Mouse (Mus musculus): ENCODE results near the gene Inafm1. TPM values are rescaled to one million over a fixed set of nuclear protein-coding genes. Genes with fewer than 3 reads are reported as not detected.

Inafm1 gene
- polyA plus RNA-seq, 2 experiments = 24.3 to 48.7 TPM

- Histone ChIP-seq H3K27ac (replicated peaks; ENCODE audit: low read depth, low read length) (no peak overlapping the region), H3K4me2 (replicated peaks; ENCODE audit: low read depth, low read length, severe bottlenecking) (no peak overlapping the region), H3K36me3 (ENCODE audit: control insufficient read depth, insufficient read depth, low read length) (no peaks in the 10 kb centered on the region), H3K9ac (ENCODE audit: low read depth, low read length, severe bottlenecking) (no peak overlapping the region), H3K9me3 (ENCODE audit: control insufficient read depth, low read length) (no peaks in the 10 kb centered on the region), H3K27me3 (ENCODE audit: control insufficient read depth, insufficient read depth, low read length) (no peaks in the 10 kb centered on the region), H3K4me3 (replicated peaks; ENCODE audit: low read length) (no peak overlapping the region), H3K4me1 (ENCODE audit: control insufficient read depth, insufficient read depth, low read length) (no peaks in the 10 kb centered on the region)
- TF ChIP-seq POLR2A (IDR thresholded peaks at IDR 0.05; ENCODE audit: borderline replicate concordance, extremely low read depth, insufficient read depth, insufficient read length) = no peak
- ATAC-seq (ENCODE audit: low FRiP score, low read depth) = no peak
- 89% methylated on average over 1 of the region's 1 CpGs for WGBS
- no peak for DNase-seq (ENCODE audit: low spot score)
Measured at GRCm38 (mm10) chr7:16240978-16241303, 32.5 kb downstream of the Inafm1 start.

GRCm38 (mm10) chr7:16240281-16240977 lies 33.0 kb downstream of the Inafm1 start:
- Histone ChIP-seq H3K27ac (replicated peaks; ENCODE audit: low read depth, low read length) (no peak overlapping the region), H3K9me3 (ENCODE audit: control insufficient read depth, low read length) (no peaks in the 10 kb centered on the region), H3K27me3 (ENCODE audit: control insufficient read depth, insufficient read depth, low read length) (no peaks in the 10 kb centered on the region), H3K9ac (ENCODE audit: low read depth, low read length, severe bottlenecking) (no peak overlapping the region), H3K4me3 (replicated peaks; ENCODE audit: low read length) (no peak overlapping the region), H3K4me2 (replicated peaks; ENCODE audit: low read depth, low read length, severe bottlenecking) (no peak overlapping the region), H3K4me1 (ENCODE audit: control insufficient read depth, insufficient read depth, low read length) (no peaks in the 10 kb centered on the region), H3K36me3 (ENCODE audit: control insufficient read depth, insufficient read depth, low read length) (no peaks in the 10 kb centered on the region)
- DNase-seq (ENCODE audit: low spot score) (no peak), ATAC-seq (ENCODE audit: low FRiP score, low read depth) (no peak)
- TF ChIP-seq POLR2A (IDR thresholded peaks at IDR 0.05; ENCODE audit: borderline replicate concordance, extremely low read depth, insufficient read depth, insufficient read length) = no peak
- 74% methylated on average over 7 of the region's 7 CpGs for WGBS

DNA sequence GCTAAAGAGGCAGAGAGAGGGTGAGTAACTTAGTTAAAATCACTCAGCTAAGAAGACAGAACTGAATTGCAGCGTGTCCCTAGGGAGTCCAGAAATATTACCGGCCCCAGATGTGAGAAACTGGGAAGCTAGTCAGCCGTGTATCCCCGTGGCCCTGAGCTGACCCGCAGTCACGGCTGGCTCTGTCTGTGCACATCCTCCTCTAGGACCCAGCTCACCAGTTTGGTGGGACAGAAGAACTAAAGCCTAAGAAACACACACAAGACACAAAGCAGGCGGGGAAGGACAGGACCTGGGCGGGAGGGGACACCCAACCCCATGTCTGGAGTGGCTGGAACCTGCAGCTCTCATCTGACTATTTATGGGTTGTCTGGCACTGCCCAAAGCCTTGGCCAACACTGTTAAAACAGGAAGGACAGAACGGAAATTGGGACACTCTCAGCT lies 33.8 kb downstream of the Inafm1 start:
- DNase-seq (ENCODE audit: low spot score) = no peak
- 51% methylated on average over 9 of the region's 9 CpGs for WGBS
- no peaks in the 10 kb centered on the region for H3K27me3 ChIP-seq (ENCODE audit: control insufficient read depth, insufficient read depth, low read length)
- H3K9ac ChIP-seq (ENCODE audit: low read depth, low read length, severe bottlenecking) = no peak overlapping the region
- no peak for ATAC-seq (ENCODE audit: low FRiP score, low read depth)
- H3K4me2 ChIP-seq (replicated peaks; ENCODE audit: low read depth, low read length, severe bottlenecking) = no peak overlapping the region
- H3K4me3 ChIP-seq (replicated peaks; ENCODE audit: low read length) = no peak overlapping the region
- H3K27ac ChIP-seq (replicated peaks; ENCODE audit: low read depth, low read length) = no peak overlapping the region
- TF ChIP-seq POLR2A (IDR thresholded peaks at IDR 0.05; ENCODE audit: borderline replicate concordance, extremely low read depth, insufficient read depth, insufficient read length) = no peak
- no peaks in the 10 kb centered on the region for H3K9me3 ChIP-seq (ENCODE audit: control insufficient read depth, low read length)
- H3K4me1 ChIP-seq (ENCODE audit: control insufficient read depth, insufficient read depth, low read length) = no peaks in the 10 kb centered on the region
- H3K36me3 ChIP-seq (ENCODE audit: control insufficient read depth, insufficient read depth, low read length) = no peaks in the 10 kb centered on the region

DNA sequence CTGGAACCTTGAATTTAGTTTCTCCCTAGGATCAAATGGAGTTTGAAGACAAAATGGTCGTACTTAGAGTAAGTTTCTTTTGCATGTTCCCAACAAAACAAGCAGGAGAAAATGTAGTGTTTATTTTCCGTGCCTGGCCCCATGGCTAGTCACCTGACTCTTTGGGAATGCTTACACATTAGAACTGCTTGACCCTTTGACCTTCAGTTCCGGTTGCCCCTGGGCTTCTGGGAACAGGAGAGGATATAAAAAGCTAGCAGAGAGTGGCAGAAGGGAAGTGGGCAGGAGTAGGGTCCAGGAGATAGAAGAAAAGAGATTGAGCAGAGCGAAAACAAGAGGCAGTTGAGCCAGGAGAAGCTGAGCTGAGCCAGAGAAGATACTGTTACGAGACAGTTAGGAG lies 43.5 kb downstream of the Inafm1 start:
- DNase-seq (ENCODE audit: low spot score) (no peak), ATAC-seq (ENCODE audit: low FRiP score, low read depth) (no peak)
- Histone ChIP-seq H3K36me3 (ENCODE audit: control insufficient read depth, insufficient read depth, low read length) (no peaks in the 10 kb centered on the region), H3K27me3 (ENCODE audit: control insufficient read depth, insufficient read depth, low read length) (no peaks in the 10 kb centered on the region), H3K4me1 (ENCODE audit: control insufficient read depth, insufficient read depth, low read length) (no peaks in the 10 kb centered on the region), H3K4me3 (replicated peaks; ENCODE audit: low read length) (no peak overlapping the region), H3K9ac (ENCODE audit: low read depth, low read length, severe bottlenecking) (no peak overlapping the region), H3K4me2 (replicated peaks; ENCODE audit: low read depth, low read length, severe bottlenecking) (no peak overlapping the region), H3K27ac (replicated peaks; ENCODE audit: low read depth, low read length) (no peak overlapping the region), H3K9me3 (ENCODE audit: control insufficient read depth, low read length) (no peaks in the 10 kb centered on the region)
- no peak for TF ChIP-seq POLR2A (IDR thresholded peaks at IDR 0.05; ENCODE audit: borderline replicate concordance, extremely low read depth, insufficient read depth, insufficient read length)
- 30% methylated on average over 5 of the region's 5 CpGs for WGBS

Other genes starting within 250 kb of the Inafm1 start
- gene Bicra, start 225.7 kb downstream of the Inafm1 start, polyA plus RNA-seq (2012; rRNA removed) = 20.1 and 26.6 TPM in 2 replicates
- gene Bicra, start 225.7 kb downstream of the Inafm1 start, polyA plus RNA-seq (2014; fragmentation: Nextera tagmentation; extraction: Ambion mirVana) = 8.6 and 10.1 TPM in 2 replicates
- gene Zfp541, start 211.8 kb downstream of the Inafm1 start, polyA plus RNA-seq (2012; rRNA removed) = 0.26 and 0.35 TPM in 2 replicates
- 0.17 TPM in 1 of 2 replicates, not detected in the other for gene Zfp541, start 211.8 kb downstream of the Inafm1 start, polyA plus RNA-seq (2014; fragmentation: Nextera tagmentation; extraction: Ambion mirVana)
- 212 and 247 TPM in 2 replicates for gene Napa, start 175.2 kb downstream of the Inafm1 start, polyA plus RNA-seq (2012; rRNA removed)
- gene Napa, start 175.2 kb downstream of the Inafm1 start, polyA plus RNA-seq (2014; fragmentation: Nextera tagmentation; extraction: Ambion mirVana) = 206 and 217 TPM in 2 replicates
- 38.0 and 43.1 TPM in 2 replicates for gene Kptn, start 153.7 kb downstream of the Inafm1 start, polyA plus RNA-seq (2012; rRNA removed)
- gene Kptn, start 153.7 kb downstream of the Inafm1 start, polyA plus RNA-seq (2014; fragmentation: Nextera tagmentation; extraction: Ambion mirVana) = 28.6 and 33.5 TPM in 2 replicates
- 7.3 and 9.8 TPM in 2 replicates for gene Slc8a2, start 143.8 kb downstream of the Inafm1 start, polyA plus RNA-seq (2012; rRNA removed)
- 0.23 and 0.28 TPM in 2 replicates for gene Slc8a2, start 143.8 kb downstream of the Inafm1 start, polyA plus RNA-seq (2014; fragmentation: Nextera tagmentation; extraction: Ambion mirVana)
- gene Meis3, start 98.5 kb downstream of the Inafm1 start, polyA plus RNA-seq (2012; rRNA removed) = 29.3 and 34.2 TPM in 2 replicates
- gene Meis3, start 98.5 kb downstream of the Inafm1 start, polyA plus RNA-seq (2014; fragmentation: Nextera tagmentation; extraction: Ambion mirVana) = 15.1 and 16.2 TPM in 2 replicates
- 17.0 and 25.9 TPM in 2 replicates for gene Dhx34, start 51.6 kb downstream of the Inafm1 start, polyA plus RNA-seq (2012; rRNA removed)
- gene Dhx34, start 51.6 kb downstream of the Inafm1 start, polyA plus RNA-seq (2014; fragmentation: Nextera tagmentation; extraction: Ambion mirVana) = 8.9 and 9.4 TPM in 2 replicates
- 0.15 and 0.32 TPM in 2 replicates for gene C5ar2, start 29.5 kb downstream of the Inafm1 start, polyA plus RNA-seq (2012; rRNA removed)
- 0.07 TPM in 1 of 2 replicates, not detected in the other for gene C5ar2, start 29.5 kb downstream of the Inafm1 start, polyA plus RNA-seq (2014; fragmentation: Nextera tagmentation; extraction: Ambion mirVana)
- 3.2 and 5.4 TPM in 2 replicates for gene C5ar1, start 14.1 kb downstream of the Inafm1 start, polyA plus RNA-seq (2012; rRNA removed)
- gene C5ar1, start 14.1 kb downstream of the Inafm1 start, polyA plus RNA-seq (2014; fragmentation: Nextera tagmentation; extraction: Ambion mirVana) = 2.8 and 3.1 TPM in 2 replicates
- 64.4 and 84.8 TPM in 2 replicates for gene Ccdc9, start 13.2 kb upstream of the Inafm1 start, polyA plus RNA-seq (2012; rRNA removed)
- gene Ccdc9, start 13.2 kb upstream of the Inafm1 start, polyA plus RNA-seq (2014; fragmentation: Nextera tagmentation; extraction: Ambion mirVana) = 15.9 and 17.7 TPM in 2 replicates
- gene Bbc3, start 34.8 kb upstream of the Inafm1 start, polyA plus RNA-seq (2012; rRNA removed) = 7.4 and 11.9 TPM in 2 replicates
- 3.7 and 4.0 TPM in 2 replicates for gene Bbc3, start 34.8 kb upstream of the Inafm1 start, polyA plus RNA-seq (2014; fragmentation: Nextera tagmentation; extraction: Ambion mirVana)
- 143 and 172 TPM in 2 replicates for gene Sae1, start 114.2 kb upstream of the Inafm1 start, polyA plus RNA-seq (2012; rRNA removed)
- gene Sae1, start 114.2 kb upstream of the Inafm1 start, polyA plus RNA-seq (2014; fragmentation: Nextera tagmentation; extraction: Ambion mirVana) = 273 and 289 TPM in 2 replicates
- 49.1 and 57.6 TPM in 2 replicates for gene Zc3h4, start 127.3 kb upstream of the Inafm1 start, polyA plus RNA-seq (2012; rRNA removed)
- 15.7 and 18.9 TPM in 2 replicates for gene Zc3h4, start 127.3 kb upstream of the Inafm1 start, polyA plus RNA-seq (2014; fragmentation: Nextera tagmentation; extraction: Ambion mirVana)
- gene Tmem160, start 179.2 kb upstream of the Inafm1 start, polyA plus RNA-seq (2012; rRNA removed) = 32.8 and 41.6 TPM in 2 replicates
- 42.7 and 51.3 TPM in 2 replicates for gene Tmem160, start 179.2 kb upstream of the Inafm1 start, polyA plus RNA-seq (2014; fragmentation: Nextera tagmentation; extraction: Ambion mirVana)
- 0.03 TPM in 2 replicates for gene Npas1, start 204.1 kb upstream of the Inafm1 start, polyA plus RNA-seq (2012; rRNA removed)
- gene Npas1, start 204.1 kb upstream of the Inafm1 start, polyA plus RNA-seq (2014; fragmentation: Nextera tagmentation; extraction: Ambion mirVana) = 0.15 and 0.21 TPM in 2 replicates